In genomic region chr19:9899072-9899779, GRCm38 (mm10) we compare ENCODE assay signal across 8 mouse cellular contexts. TPM values are rescaled to one million over a fixed set of nuclear protein-coding genes. Genes with fewer than 3 reads are reported as not detected.
DNase-seq lines count a peak whose midpoint lies in the region; ATAC-seq lines count a peak whose summit lies in the region.

TSS of gene Incenp (minus strand) at chr19:9899551.

- H3K9ac ChIP-seq in intestine, embryonic 14.5 days (ENCODE audit: low read length), result peak within 1 kb of the TSS; percentile 86

- H3K27me3 ChIP-seq in intestine, embryonic 14.5 days (replicated peaks; ENCODE audit: control insufficient read depth, insufficient read depth, low read length), result no peaks in the 10 kb centered on the region

- ATAC-seq in intestine, embryonic 14.5 days (replicated peaks; ENCODE audit: low FRiP score, low TSS enrichment, low read depth), result peak; percentile 98

- 0% methylated on average over 58 of the region's 58 CpGs for WGBS in intestine, embryonic 14.5 days

- peak within 1 kb of the TSS; percentile 74 for H3K4me3 ChIP-seq in intestine, embryonic 14.5 days (ENCODE audit: low read depth, low read length)

- peak within 1 kb of the TSS; percentile 81 for H3K4me2 ChIP-seq in intestine, embryonic 14.5 days (ENCODE audit: low read length)

- DNase-seq in adrenal gland, adult 18-20 months (ENCODE audit: low spot score in 2 of 2), result peak; percentile 80 to 82
- DNase-seq in embryo, embryonic 11 days, result peak; percentile 97
- peak; percentile 93 for DNase-seq in gastrocnemius, postnatal 25 days
- peak; percentile 90 for DNase-seq in intestine, embryonic 14.5 days (ENCODE audit: low spot score)
- DNase-seq in left cerebral cortex, postnatal 14 days (ENCODE audit: low spot score in 2 of 2), result peak; percentile 95 to 98
- peak; percentile 98 for DNase-seq in mesoderm, embryonic 11.5 days (ENCODE audit: low read depth, low spot score)
- DNase-seq in right cerebral cortex, postnatal 36 days (ENCODE audit: low spot score in 2 of 2), result peak; percentile 93 to 96
- DNase-seq in yolk sac, embryonic 10.5 days (ENCODE audit: low spot score), result peak; percentile 97

- peaks cover 17% of the 10 kb centered on the region for H3K36me3 ChIP-seq in intestine, embryonic 14.5 days (ENCODE audit: control insufficient read depth, insufficient read depth, low read length)

- no peaks in the 10 kb centered on the region for H3K9me3 ChIP-seq in intestine, embryonic 14.5 days (ENCODE audit: control insufficient read depth, low read length)

- intact Hi-C loops in left cerebral cortex, postnatal 14 days (cut with DNase I), result no loop called here

- peak within 1 kb of the TSS; percentile 87 for H3K27ac ChIP-seq in intestine, embryonic 14.5 days (ENCODE audit: low read depth)

- peaks cover 18% of the 10 kb centered on the region for H3K4me1 ChIP-seq in intestine, embryonic 14.5 days (replicated peaks; ENCODE audit: control insufficient read depth, insufficient read depth, low read length)

RNA-seq across cellular contexts. Expression of gene Incenp, which starts in this region (rescaled TPM):
- total RNA-seq in adrenal gland, adult 18-20 months (2021), result 1 to 10 TPM; 6.0 to 7.8 TPM
- total RNA-seq in gastrocnemius, postnatal 25 days (2021), result 1 to 10 TPM; 4.5 to 4.7 TPM
- polyA plus RNA-seq in intestine, embryonic 14.5 days (2014; fragmentation: Nextera tagmentation; extraction: Ambion mirVana), result 84.8 and 85.3 TPM in 2 replicates
- 10 to 100 TPM; 17.9 to 19.5 TPM for total RNA-seq in left cerebral cortex, postnatal 14 days (2021)

Comparison
In these comparisons a context has a peak if more than half of its experiments do, and no peak if none do; other contexts are left out.
1. Peak in every context shown above with its lines: DNase-seq, ATAC-seq, H3K4me3 ChIP-seq and H3K27ac ChIP-seq.